Mouse (Mus musculus): Measurements from ENCODE around the gene Bpifa6. TPM values are rescaled to one million over a fixed set of nuclear protein-coding genes. Genes with fewer than 3 reads are reported as not detected.
"Not testable (repeated sequence)": the region's sequence is repeated elsewhere in the genome, so short reads cannot be mapped to it uniquely, and the experiment has no call there.

Gene Bpifa6
- polyA plus RNA-seq, 1 experiment = not detected

GRCm38 (mm10) chr2:154007965-154008364 lies 33.2 kb downstream of the Bpifa6 start, which contains the start of gene Bpifa2:
Bpifa2 (plus strand) TSS chr2:154008265.
- Histone ChIP-seq H3K4me3 (replicated peaks) (no peak within 1 kb of the TSS), H3K4me1 (no peaks in the 10 kb centered on the region), H3K36me3 (replicated peaks; ENCODE audit: low read length) (no peaks in the 10 kb centered on the region), H3K9me3 (no peaks in the 10 kb centered on the region), H3K27me3 (replicated peaks) (peaks cover 6% of the 10 kb centered on the region)
- TF ChIP-seq FLI1 (IDR thresholded peaks at IDR 0.05; ENCODE audit: low read length) = no peak
- TF ChIP-seq GATA1 (IDR thresholded peaks at IDR 0.05; ENCODE audit: borderline replicate concordance, low read length) = no peak

- no peak overlapping the region for H3K4me3 ChIP-seq (replicated peaks)
- H3K36me3 ChIP-seq (replicated peaks; ENCODE audit: low read length) = no peaks in the 10 kb centered on the region
- no peaks in the 10 kb centered on the region for H3K9me3 ChIP-seq
- no peaks in the 10 kb centered on the region for H3K4me1 ChIP-seq
- no peaks in the 10 kb centered on the region for H3K27me3 ChIP-seq (replicated peaks)
- TF ChIP-seq FLI1 (IDR thresholded peaks at IDR 0.05; ENCODE audit: low read length) (no peak), GATA1 (IDR thresholded peaks at IDR 0.05; ENCODE audit: borderline replicate concordance, low read length) (no peak)
Observed at GRCm38 (mm10) chr2:154017990-154018389, 43.2 kb downstream of the Bpifa6 start.

- H3K36me3 ChIP-seq (replicated peaks; ENCODE audit: low read length); H3K9me3 ChIP-seq; H3K4me1 ChIP-seq; H3K27me3 ChIP-seq (replicated peaks); H3K4me3 ChIP-seq (replicated peaks): not testable (repeated sequence)
Observed at GRCm38 (mm10) chr2:154024676-154025075, 49.9 kb downstream of the Bpifa6 start.

GRCm38 (mm10) chr2:154038932-154039331 lies 64.2 kb downstream of the Bpifa6 start:
- Histone ChIP-seq H3K9me3 (peaks cover 5% of the 10 kb centered on the region; the same call in 1 of the 2 replicates), H3K27me3 (replicated peaks) (peaks cover 2% of the 10 kb centered on the region), H3K4me3 (replicated peaks) (no peak overlapping the region), H3K36me3 (replicated peaks; ENCODE audit: low read length) (no peaks in the 10 kb centered on the region), H3K4me1 (no peaks in the 10 kb centered on the region)
- TF ChIP-seq FLI1 (IDR thresholded peaks at IDR 0.05; ENCODE audit: low read length) = no peak
- no peak for TF ChIP-seq GATA1 (IDR thresholded peaks at IDR 0.05; ENCODE audit: borderline replicate concordance, low read length)

GRCm38 (mm10) chr2:154044743-154045142 lies 70.0 kb downstream of the Bpifa6 start:
- Histone ChIP-seq H3K36me3 (replicated peaks; ENCODE audit: low read length) (no peaks in the 10 kb centered on the region), H3K27me3 (replicated peaks) (no peaks in the 10 kb centered on the region), H3K9me3 (peaks cover 5% of the 10 kb centered on the region; the same call in 1 of the 2 replicates), H3K4me1 (no peaks in the 10 kb centered on the region), H3K4me3 (replicated peaks) (no peak overlapping the region)
- TF ChIP-seq GATA1 (IDR thresholded peaks at IDR 0.05; ENCODE audit: borderline replicate concordance, low read length) (no peak), FLI1 (IDR thresholded peaks at IDR 0.05; ENCODE audit: low read length) (no peak)

Other genes with a start within 250 kb of the Bpifa6 start
- 4.1 TPM in 1 of 2 replicates, not detected in the other for gene Mapre1, start 233.7 kb upstream of the Bpifa6 start, polyA plus RNA-seq (2012; ENCODE audit: insufficient read depth, low replicate concordance)
- 1.1 TPM in 1 of 2 replicates, not detected in the other for gene Efcab8, start 195.0 kb upstream of the Bpifa6 start, polyA plus RNA-seq (2012; ENCODE audit: insufficient read depth, low replicate concordance)
- gene Sun5, start 103.9 kb upstream of the Bpifa6 start, polyA plus RNA-seq (2012; ENCODE audit: insufficient read depth, low replicate concordance) = not detected in 2 replicates
- 0.37 TPM in 1 of 2 replicates, not detected in the other for gene Bpifb2, start 99.9 kb upstream of the Bpifa6 start, polyA plus RNA-seq (2012; ENCODE audit: insufficient read depth, low replicate concordance)
- gene Bpifb6, start 74.6 kb upstream of the Bpifa6 start, polyA plus RNA-seq (2012; ENCODE audit: insufficient read depth, low replicate concordance) = not detected in 2 replicates
- not detected in 2 replicates for gene Bpifb3, start 56.7 kb upstream of the Bpifa6 start, polyA plus RNA-seq (2012; ENCODE audit: insufficient read depth, low replicate concordance)
- gene Bpifb4, start 36.7 kb upstream of the Bpifa6 start, polyA plus RNA-seq (2012; ENCODE audit: insufficient read depth, low replicate concordance) = not detected in 2 replicates
- gene Bpifa2, start 33.3 kb downstream of the Bpifa6 start, polyA plus RNA-seq (2012; ENCODE audit: insufficient read depth, low replicate concordance) = not detected in 2 replicates
- gene Bpifa3, start 155.4 kb downstream of the Bpifa6 start, polyA plus RNA-seq (2012; ENCODE audit: insufficient read depth, low replicate concordance) = not detected in 2 replicates
- gene Bpifa1, start 167.9 kb downstream of the Bpifa6 start, polyA plus RNA-seq (2012; ENCODE audit: insufficient read depth, low replicate concordance) = not detected in 2 replicates
- not detected in 2 replicates for gene Bpifa5, start 187.7 kb downstream of the Bpifa6 start, polyA plus RNA-seq (2012; ENCODE audit: insufficient read depth, low replicate concordance)
- not detected in 2 replicates for gene Bpifb1, start 215.9 kb downstream of the Bpifa6 start, polyA plus RNA-seq (2012; ENCODE audit: insufficient read depth, low replicate concordance)
- gene Bpifb5, start 248.8 kb downstream of the Bpifa6 start, polyA plus RNA-seq (2012; ENCODE audit: insufficient read depth, low replicate concordance) = not detected in 2 replicates

Measured in megakaryocyte, embryonic 14.5 days (primary cell).